Mouse (Mus musculus): ENCODE measurements around the gene Duxf3. TPM values are rescaled to one million over a fixed set of nuclear protein-coding genes. Genes with fewer than 3 reads are reported as not detected.

Gene Duxf3
- polyA plus RNA-seq (2017; shearing (Covaris generic)) = 0.41 TPM

GRCm38 (mm10) chr10:58232641-58232969, at the start of gene Duxf3:
Gene Duxf3, minus strand, starts transcription at chr10:58232675.

GRCm38 (mm10) chr10:58255213-58255892, 22.9 kb upstream of the Duxf3 start, which contains the start of gene Gcc2:
Gene Gcc2, plus strand, starts transcription at chr10:58255497.

GRCm38 (mm10) chr10:58236613-58237012, 4.1 kb upstream of the Duxf3 start, which contains the start of gene Gm4981:
Gene Gm4981, minus strand, starts transcription at chr10:58236701.

GRCm38 (mm10) chr10:58224827-58225785, 7.4 kb downstream of the Duxf3 start, which contains the start of gene AW822073:
Gene AW822073, minus strand, starts transcription at chr10:58224930.

Other genes starting within 250 kb of the Duxf3 start
- not detected for gene AW822073, start 7.7 kb downstream of the Duxf3 start, polyA plus RNA-seq (2017; shearing (Covaris generic))
- not detected for gene Gm4981, start 4.0 kb upstream of the Duxf3 start, polyA plus RNA-seq (2017; shearing (Covaris generic))
- gene Gcc2, start 22.8 kb upstream of the Duxf3 start, polyA plus RNA-seq (2017; shearing (Covaris generic)) = 62.1 TPM
- gene Lims1, start 90.8 kb upstream of the Duxf3 start, polyA plus RNA-seq (2017; shearing (Covaris generic)) = 104 TPM
- gene Ranbp2, start 214.2 kb upstream of the Duxf3 start, polyA plus RNA-seq (2017; shearing (Covaris generic)) = 84.0 TPM